Mouse (Mus musculus) leukemia stem cell, adult 10-12 weeks (primary cell): Measurements from ENCODE around the gene Med27. TPM values are rescaled to one million over a fixed set of nuclear protein-coding genes. Genes with fewer than 3 reads are reported as not detected.

Experiments
- polyA plus RNA-seq: library from polyadenylated mRNA; stranded (reverse); fragments of >175 nt; gene quantifications from 2 replicates; pipeline ENCODE4 v1.2.3, GENCODE M21; 2012; ENCODE audit warnings: low replicate concordance

Med27 gene
- polyA plus RNA-seq = 17.3 and 82.7 TPM in 2 replicates

DNA sequence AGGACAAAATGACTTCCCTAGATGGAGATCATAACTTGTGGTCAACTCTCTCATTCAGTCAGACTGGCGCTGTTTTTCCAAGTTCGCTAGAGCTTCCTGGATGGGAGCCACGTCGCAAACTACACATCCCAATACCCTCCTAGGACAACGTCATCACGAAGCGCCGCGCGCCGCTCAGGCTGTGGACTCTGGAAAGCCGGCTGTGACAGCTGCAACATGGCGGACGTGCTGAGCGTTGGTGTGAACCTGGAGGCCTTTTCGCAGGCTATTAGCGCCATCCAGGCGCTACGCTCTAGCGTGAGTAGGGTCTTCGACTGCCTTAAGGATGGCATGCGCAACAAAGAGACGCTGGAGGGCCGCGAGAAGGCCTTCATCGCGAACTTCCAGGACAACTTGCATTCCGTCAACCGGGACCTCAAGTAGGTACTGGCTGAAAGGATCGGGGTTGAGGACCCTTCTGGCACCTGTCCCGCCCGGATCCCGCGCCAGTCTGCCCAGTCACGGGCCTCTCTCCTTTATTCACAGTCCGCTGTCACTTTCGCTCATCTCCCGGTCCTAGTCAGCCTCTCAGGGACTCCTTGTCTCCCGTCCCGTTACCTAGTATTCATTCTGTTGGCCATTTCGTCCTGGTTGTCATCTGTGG, at the start of gene Med27:
Gene Med27, plus strand, starts transcription at position 191 of the 643 bp plus-strand sequence.

Other genes with a start within 250 kb of the Med27 start
- 3.0 and 6.5 TPM in 2 replicates for gene Setx, start 222.6 kb upstream of the Med27 start, polyA plus RNA-seq
- 15.1 and 15.4 TPM in 2 replicates for gene Ntng2, start 93.8 kb upstream of the Med27 start, polyA plus RNA-seq